9 mouse cellular contexts compared by ENCODE assay signal in the genomic region with DNA sequence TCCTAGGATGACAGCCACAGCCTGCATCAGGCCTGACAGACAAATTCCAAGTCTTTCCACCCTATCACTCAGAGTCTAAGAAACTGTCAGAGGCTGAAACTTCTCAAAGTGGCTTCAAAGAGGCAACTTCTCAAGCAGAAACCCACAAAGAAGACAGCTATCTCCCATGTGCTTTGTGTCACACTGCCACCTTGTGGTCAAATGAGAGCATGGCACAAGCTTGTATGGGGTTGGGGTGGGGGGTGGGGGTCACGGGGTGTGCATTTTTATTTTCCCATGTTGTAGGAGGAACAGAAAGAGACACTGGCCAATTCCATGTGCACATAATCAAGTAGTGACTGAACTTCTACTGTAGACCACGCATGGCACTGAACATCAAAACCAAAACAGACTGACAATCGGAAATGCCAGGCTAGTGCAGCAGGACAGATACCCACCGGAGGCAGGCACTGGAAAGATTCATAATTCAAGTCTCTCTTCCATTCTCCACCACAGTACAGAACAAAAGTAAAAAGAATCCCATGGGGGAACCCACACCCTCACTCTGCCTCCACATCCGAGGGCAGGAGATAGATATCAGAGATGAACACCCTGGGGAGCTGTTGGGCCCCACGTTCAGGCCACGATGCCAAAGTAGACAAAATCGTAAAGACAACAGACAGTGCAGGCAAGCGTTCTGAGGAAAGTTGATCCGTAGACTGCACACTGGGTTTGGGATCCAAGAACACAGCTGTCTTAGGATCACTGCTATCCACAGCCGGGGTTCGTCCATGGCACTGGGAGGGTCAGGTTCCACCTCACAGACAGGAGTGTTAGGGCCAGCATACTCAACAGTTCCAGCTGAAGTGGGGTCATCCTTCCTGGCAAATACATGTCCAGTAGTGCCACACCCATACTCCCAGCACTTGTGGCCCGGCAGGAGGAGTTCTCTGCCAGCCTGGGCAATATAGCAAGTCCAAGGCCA. TPM values are rescaled to one million over a fixed set of nuclear protein-coding genes. Genes with fewer than 3 reads are reported as not detected.
DNase-seq lines count a peak whose midpoint lies in the region; ATAC-seq and TF ChIP-seq lines count a peak whose summit lies in the region.
"Had no signal": no experiment of that assay in that cellular context is flagged by ENCODE, and none has a peak within 500 bp of the region (broad histone marks: within the 10 kb centered on the region; RNA-seq: fewer than 3 reads in every experiment).

No protein-coding gene starts in this region.

- DNase-seq in A20 (ENCODE audit: low read depth, low spot score), result peak; percentile 62
- peak; percentile 72 for DNase-seq in embryo, embryonic 10.5 days (ENCODE audit: low spot score)
- DNase-seq in liver, result peak; percentile 53
- DNase-seq in urinary bladder, postnatal 36 days (ENCODE audit: low spot score in 2 of 2), result no peak
- no peak for DNase-seq in left cerebral cortex, adult 18-20 months (ENCODE audit: low spot score in 2 of 2)

- peak overlapping the region; percentile 25; the same call in 1 of the 2 replicates for H3K27ac ChIP-seq in heart, embryonic 12.5 days (ENCODE audit: poor library complexity, severe bottlenecking)

- H3K4me3 ChIP-seq in E14TG2a.4 (replicated peaks; ENCODE audit: low read length), result no peak overlapping the region
- H3K4me3 ChIP-seq in heart, embryonic 12.5 days, result no peak overlapping the region
- H3K4me3 ChIP-seq in myocyte, result no peak overlapping the region

- no peak for TF ChIP-seq POLR2A in myocyte (IDR thresholded peaks at IDR 0.05; ENCODE audit: insufficient read length, low read depth)

- peaks cover 56% of the 10 kb centered on the region for H3K79me2 ChIP-seq in myocyte (ENCODE audit: control insufficient read depth, insufficient read depth)

- H3K9me3 ChIP-seq in E14TG2a.4 (ENCODE audit: low read length), result no peaks in the 10 kb centered on the region
- no peaks in the 10 kb centered on the region for H3K9me3 ChIP-seq in heart, embryonic 12.5 days (replicated peaks)

- H3K27me3 ChIP-seq in E14TG2a.4 (ENCODE audit: insufficient read depth, low read length), result peaks cover 2% of the 10 kb centered on the region; the same call in 1 of the 2 replicates
- no peaks in the 10 kb centered on the region for H3K27me3 ChIP-seq in heart, embryonic 12.5 days (replicated peaks)
- H3K27me3 ChIP-seq in myocyte (ENCODE audit: control insufficient read depth, insufficient read depth, insufficient read length), result no peaks in the 10 kb centered on the region

- no peaks in the 10 kb centered on the region for H3K4me1 ChIP-seq in E14TG2a.4 (replicated peaks; ENCODE audit: low read depth, low read length)
- peaks cover 77% of the 10 kb centered on the region for H3K4me1 ChIP-seq in heart, embryonic 12.5 days (replicated peaks)

- no peak overlapping the region for H3K4me2 ChIP-seq in heart, embryonic 12.5 days
- H3K4me2 ChIP-seq in myocyte (ENCODE audit: low read depth), result peak overlapping the region; percentile 48

- H3K9ac ChIP-seq in heart, embryonic 12.5 days, result peak overlapping the region; percentile 25; the same call in 1 of the 2 replicates

- WGBS in heart, embryonic 12.5 days, result 59% methylated on average over 13 of the region's 13 CpGs

- H3K36me3 ChIP-seq in E14TG2a.4 (ENCODE audit: insufficient read depth, low read length), result peaks cover 17% of the 10 kb centered on the region
- peaks cover 26% of the 10 kb centered on the region for H3K36me3 ChIP-seq in heart, embryonic 12.5 days
- peaks cover 15% of the 10 kb centered on the region for H3K36me3 ChIP-seq in myocyte (ENCODE audit: control insufficient read depth, insufficient read depth)

- no peak overlapping the region for H3ac ChIP-seq in myocyte (ENCODE audit: control insufficient read depth, insufficient read length)

- no peak; the same call in 1 of the 2 replicates for ATAC-seq in heart, embryonic 12.5 days (ENCODE audit: insufficient number of reproducible peaks, low FRiP score)

- TF ChIP-seq CTCF in E14TG2a.4 (conservative IDR thresholded peaks at IDR 0.05; ENCODE audit: low read length), result peak; percentile 38

TF ChIP-seq in myocyte, 11 proteins besides CTCF, POLR2A, EP300 and RAD21:
- TF ChIP-seq MYOD1 (IDR thresholded peaks at IDR 0.05; ENCODE audit: control insufficient read depth in 1 of 3, insufficient read length in 2 of 3, low read depth in 2 of 3) (peak in 2 of 3 experiments; percentile 67 to 76), MYOG (IDR thresholded peaks at IDR 0.05; ENCODE audit: control insufficient read depth in 1 of 3, insufficient read depth in 1 of 3, insufficient read length in 2 of 3, low read depth in 2 of 3) (peak in 2 of 3 experiments; percentile 66 to 85), CEBPB (IDR thresholded peaks at IDR 0.05; ENCODE audit: insufficient read depth, poor library complexity, severe bottlenecking) (no peak), SRF (IDR thresholded peaks at IDR 0.05; ENCODE audit: control insufficient read depth, insufficient read length, low read depth) (no peak), TCF3 (IDR thresholded peaks at IDR 0.05; ENCODE audit: insufficient read length, low read depth) (peak; percentile 12)

RNA-seq across cellular contexts. Expression of a gene that starts 37.1 kb away (rescaled TPM):
- polyA plus RNA-seq in heart, embryonic 12.5 days (2016; fragmentation: Nextera tagmentation; extraction: Ambion mirVana), result 89.1 and 93.0 TPM in 2 replicates
- polyA plus RNA-seq in myocyte (2012; fragmentation: generic; extraction: Trizol), result 123 TPM
- 10 to 100 TPM; 35.8 to 37.2 TPM for total RNA-seq in left cerebral cortex, adult 18-20 months (2021)

RNA-seq across cellular contexts. Expression of a gene that starts 40.9 kb away (rescaled TPM):
- not detected in 2 replicates for polyA plus RNA-seq in heart, embryonic 12.5 days (2016; fragmentation: Nextera tagmentation; extraction: Ambion mirVana)
- polyA plus RNA-seq in myocyte (2012; fragmentation: generic; extraction: Trizol), result not detected
- total RNA-seq in left cerebral cortex, adult 18-20 months (2021), result not detected
- polyA plus RNA-seq: gonadal fat pad, adult 2 months had no signal

Comparison
In these comparisons a context has a peak if more than half of its experiments do, and no peak if none do; other contexts are left out.
1. DNase-seq: peak in A20 (single experiment), embryo, embryonic 10.5 days (single experiment) and liver (single experiment); none in urinary bladder, postnatal 36 days (0 of 2) and left cerebral cortex, adult 18-20 months (0 of 2).